Mouse (Mus musculus) E14TG2a.4 (cell line): ENCODE measurements around the gene Bspry.

ENCODE experiments used
- CTCF ChIP-seq: conservative IDR thresholded peaks from 2 replicates; pipeline ENCODE4 v1.5.1; 2014; ENCODE audit warnings: low read length
- NANOG ChIP-seq: IDR thresholded peaks from 2 replicates; pipeline ENCODE4 v1.6.1; 2014; ENCODE audit warnings: borderline replicate concordance, low read length, mixed read lengths

- TF ChIP-seq CTCF (no peak), NANOG (no peak)
Measured at GRCm38 (mm10) chr4:62433939-62434870, 45.6 kb upstream of the Bspry start.
